Mouse (Mus musculus) liver, embryonic 14.5 days (tissue): ENCODE data around the gene Smad3.

Experiments used
- CTCF ChIP-seq: IDR thresholded peaks from 2 replicates; pipeline ENCODE4 v1.5.1; 2016; ENCODE audit warnings: antibody characterized with exemption, low read depth, control low read depth
- EP300 ChIP-seq: IDR thresholded peaks from 2 replicates; pipeline ENCODE4 v1.6.1; 2016; ENCODE audit warnings: antibody characterized with exemption, low read depth

DNA sequence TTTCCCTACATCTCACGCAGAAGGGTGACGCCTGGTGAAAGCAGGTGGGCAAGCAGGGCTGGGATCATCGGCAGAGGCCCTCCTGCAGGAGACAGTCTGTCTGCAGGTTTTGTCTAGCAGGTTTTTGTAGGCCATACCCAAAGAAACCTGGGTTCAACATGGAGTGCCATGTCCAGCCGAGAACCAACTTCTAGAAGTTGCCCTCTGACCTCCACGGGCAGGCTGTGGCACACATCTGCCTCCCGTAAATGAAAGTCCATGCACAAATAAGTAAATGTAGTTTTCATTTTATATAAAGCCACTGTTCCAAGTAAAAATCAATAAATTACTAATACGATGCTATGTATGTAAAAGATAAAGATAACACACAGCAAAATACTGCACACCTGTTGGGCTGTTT is 3.0 kb upstream of the Smad3 start:
- no peak for TF ChIP-seq EP300
- no peak for TF ChIP-seq CTCF
